Comparison of ENCODE assay signal across 8 mouse cellular contexts in genomic region chr1:30950456-30950835, GRCm38 (mm10). TPM values are rescaled to one million over a fixed set of nuclear protein-coding genes. Genes with fewer than 3 reads are reported as not detected.
A peak's percentile ranks its signal among the peaks of the same experiment; 100 is the strongest.
DNase-seq lines count a peak whose midpoint lies in the region; ATAC-seq and TF ChIP-seq lines count a peak whose summit lies in the region.

No protein-coding gene starts in this region.

- peak overlapping the region; percentile 87 for H3K4me3 ChIP-seq in spleen, adult 2 months (ENCODE audit: extremely low read depth, insufficient read depth, insufficient read length)
- H3K4me3 ChIP-seq in liver, embryonic 14.5 days (ENCODE audit: insufficient read depth in 1 of 2, low read depth in 2 of 2, low read length in 2 of 2), result peak overlapping the region; percentile 76 to 90; a peak in 2 of 4 replicates

- TF ChIP-seq EP300 in liver, embryonic 14.5 days (IDR thresholded peaks at IDR 0.05; ENCODE audit: low read depth), result no peak

- H3K9me3 ChIP-seq in liver, embryonic 14.5 days (ENCODE audit: control insufficient read depth, low read length), result no peaks in the 10 kb centered on the region

- ATAC-seq in liver, embryonic 14.5 days (ENCODE audit: insufficient read depth), result no peak

- TF ChIP-seq CTCF in spleen, adult 2 months (IDR thresholded peaks at IDR 0.05; ENCODE audit: extremely low read depth, insufficient read depth, insufficient read length, insufficient replicate concordance), result no peak
- TF ChIP-seq CTCF in liver, embryonic 14.5 days (IDR thresholded peaks at IDR 0.05; ENCODE audit: low read depth), result no peak

- H3K27ac ChIP-seq in spleen, adult 2 months (ENCODE audit: insufficient read depth, low read length), result no peak overlapping the region
- peak overlapping the region; percentile 88 for H3K27ac ChIP-seq in liver, embryonic 14.5 days

- peak; percentile 7 for DNase-seq in adrenal gland, adult 2 months
- DNase-seq in adrenal gland, postnatal 10 days, result no peak
- no peak for DNase-seq in spleen, adult 2 months (ENCODE audit: low read depth in 1 of 2, low spot score in 2 of 2)
- DNase-seq in spleen, postnatal 36 days (ENCODE audit: low spot score in 2 of 2), result no peak
- DNase-seq in liver, embryonic 14.5 days (ENCODE audit: low read depth in 3 of 3, low spot score in 3 of 3), result no peak
- DNase-seq in frontal cortex, postnatal 36 days (ENCODE audit: low spot score in 2 of 2), result no peak
- DNase-seq in left cerebral cortex, postnatal 25 days (ENCODE audit: low spot score in 2 of 2), result no peak
- DNase-seq in adipocyte (ENCODE audit: low spot score), result no peak

- no peaks in the 10 kb centered on the region for H3K36me3 ChIP-seq in spleen, adult 2 months (ENCODE audit: control insufficient read depth, insufficient read depth, low read length)
- H3K36me3 ChIP-seq in liver, embryonic 14.5 days (replicated peaks; ENCODE audit: control insufficient read depth, insufficient read depth, low read depth), result peaks cover 2% of the 10 kb centered on the region

- WGBS in spleen, adult 2 months, result 33% methylated on average over 5 of the region's 5 CpGs
- WGBS in liver, embryonic 14.5 days (ENCODE audit: insufficient replicate concordance), result 45% methylated on average over 5 of the region's 5 CpGs

- intact Hi-C loops in left cerebral cortex, postnatal 25 days (cut with DNase I), result loop anchor here (1.0 kb wide), 1 partner anchor 204 kb away; no protein-coding TSS in a partner anchor

- peaks cover 4% of the 10 kb centered on the region; the same call in 1 of the 2 replicates for H3K4me1 ChIP-seq in spleen, adult 2 months (ENCODE audit: control insufficient read depth, insufficient read depth, insufficient read length)
- peaks cover 5% of the 10 kb centered on the region in 2 experiments for H3K4me1 ChIP-seq in liver, embryonic 14.5 days (replicated peaks; ENCODE audit: control insufficient read depth in 2 of 2, insufficient read depth in 2 of 2, low read length in 1 of 2)

- peak overlapping the region; percentile 81 for H3K4me2 ChIP-seq in liver, embryonic 14.5 days (ENCODE audit: low read depth)

- TF ChIP-seq POLR2A in spleen, adult 2 months (IDR thresholded peaks at IDR 0.05; ENCODE audit: low read depth, low read length), result no peak

- peak overlapping the region; percentile 77 for H3K9ac ChIP-seq in liver, embryonic 14.5 days (replicated peaks)

- H3K27me3 ChIP-seq in spleen, adult 2 months (ENCODE audit: control insufficient read depth, insufficient read depth, low read length), result no peaks in the 10 kb centered on the region
- no peaks in the 10 kb centered on the region for H3K27me3 ChIP-seq in liver, embryonic 14.5 days (ENCODE audit: control insufficient read depth, insufficient read depth, low read length)

RNA-seq across cellular contexts. Expression of gene AC153137.1, which starts 27.3 kb away (rescaled TPM):
- not detected for total RNA-seq in adrenal gland, adult 2 months (2021)
- not detected in 2 replicates for polyA plus RNA-seq in adrenal gland, adult 2 months (2012; rRNA removed)
- not detected for total RNA-seq in adrenal gland, postnatal 10 days (2021)
- not detected in 2 replicates for polyA plus RNA-seq in spleen, adult 2 months (2012; rRNA removed)
- polyA plus RNA-seq in liver, embryonic 14.5 days (2012; rRNA removed), result not detected in 2 replicates
- not detected in 2 replicates for polyA plus RNA-seq in liver, embryonic 14.5 days (2014; fragmentation: Nextera tagmentation; extraction: Ambion mirVana)
- not detected for total RNA-seq in left cerebral cortex, postnatal 25 days (2021)
